Comparison of ENCODE assay signal across 11 mouse cellular contexts in genomic region chr3:110344846-110345245, GRCm38 (mm10).
DNase-seq lines count a peak whose midpoint lies in the region; ATAC-seq and TF ChIP-seq lines count a peak whose summit lies in the region.
"Had no signal": no experiment of that assay in that cellular context is flagged by ENCODE, and none has a peak within 500 bp of the region (broad histone marks: within the 10 kb centered on the region; RNA-seq: fewer than 3 reads in every experiment).

No protein-coding gene starts in this region.

- WGBS in midbrain, embryonic 11.5 days = 55% methylated on average over 4 of the region's 4 CpGs
- 58% methylated on average over 4 of the region's 4 CpGs for WGBS in midbrain, embryonic 13.5 days
- 11% methylated on average over 4 of the region's 4 CpGs for WGBS in cerebellum, adult 2 months
- 42% methylated on average over 4 of the region's 4 CpGs for WGBS in embryonic facial prominence, embryonic 14.5 days

- no peak overlapping the region for H3K27ac ChIP-seq in midbrain, embryonic 11.5 days (ENCODE audit: low read depth, low read length)
- no peak overlapping the region for H3K27ac ChIP-seq in midbrain, embryonic 13.5 days
- no peak overlapping the region for H3K27ac ChIP-seq in cerebellum, adult 2 months (ENCODE audit: insufficient read depth, low read length)
- no peak overlapping the region for H3K27ac ChIP-seq in embryonic facial prominence, embryonic 14.5 days (replicated peaks; ENCODE audit: low read depth, low read length)
- H3K27ac ChIP-seq: forebrain, embryonic 15.5 days; heart, embryonic 10.5 days; macrophage; neural tube, embryonic 13.5 days had no signal

- no peak for ATAC-seq in midbrain, embryonic 11.5 days (ENCODE audit: low FRiP score)
- ATAC-seq in midbrain, embryonic 13.5 days = no peak
- no peak for ATAC-seq in embryonic facial prominence, embryonic 14.5 days (ENCODE audit: low read depth)
- ATAC-seq: forebrain, embryonic 15.5 days had no signal

- H3K4me1 ChIP-seq in midbrain, embryonic 11.5 days (ENCODE audit: control insufficient read depth, insufficient read depth, low read length) = no peaks in the 10 kb centered on the region
- no peaks in the 10 kb centered on the region for H3K4me1 ChIP-seq in midbrain, embryonic 13.5 days (replicated peaks)
- peaks cover 4% of the 10 kb centered on the region; the same call in 1 of the 2 replicates for H3K4me1 ChIP-seq in cerebellum, adult 2 months (ENCODE audit: control insufficient read depth, insufficient read depth, low read length)
- H3K4me1 ChIP-seq in embryonic facial prominence, embryonic 14.5 days (ENCODE audit: control insufficient read depth, insufficient read depth, low read length) = no peaks in the 10 kb centered on the region
- H3K4me1 ChIP-seq: forebrain, embryonic 15.5 days; heart, embryonic 10.5 days; neural tube, embryonic 13.5 days had no signal

- H3K9me3 ChIP-seq in midbrain, embryonic 11.5 days (ENCODE audit: control insufficient read depth, low read length) = no peaks in the 10 kb centered on the region
- H3K9me3 ChIP-seq in midbrain, embryonic 13.5 days = no peaks in the 10 kb centered on the region
- H3K9me3 ChIP-seq in embryonic facial prominence, embryonic 14.5 days (ENCODE audit: control insufficient read depth, low read length) = no peaks in the 10 kb centered on the region
- H3K9me3 ChIP-seq: forebrain, embryonic 15.5 days; heart, embryonic 10.5 days; neural tube, embryonic 13.5 days had no signal

- H3K36me3 ChIP-seq in midbrain, embryonic 11.5 days (ENCODE audit: control insufficient read depth, insufficient read depth, low read length) = no peaks in the 10 kb centered on the region
- H3K36me3 ChIP-seq in midbrain, embryonic 13.5 days = no peaks in the 10 kb centered on the region
- no peaks in the 10 kb centered on the region for H3K36me3 ChIP-seq in embryonic facial prominence, embryonic 14.5 days (ENCODE audit: control insufficient read depth, insufficient read depth, low read length)
- H3K36me3 ChIP-seq: forebrain, embryonic 15.5 days; heart, embryonic 10.5 days; neural tube, embryonic 13.5 days had no signal

- no peak for TF ChIP-seq CTCF in cerebellum, adult 2 months (IDR thresholded peaks at IDR 0.05; ENCODE audit: borderline replicate concordance, insufficient read depth, low read depth, low read length)

- H3K4me2 ChIP-seq in midbrain, embryonic 11.5 days = no peak overlapping the region
- no peak overlapping the region for H3K4me2 ChIP-seq in midbrain, embryonic 13.5 days (replicated peaks)
- H3K4me2 ChIP-seq in embryonic facial prominence, embryonic 14.5 days (ENCODE audit: low read depth, low read length) = no peak overlapping the region
- H3K4me2 ChIP-seq: forebrain, embryonic 15.5 days; neural tube, embryonic 13.5 days had no signal

- no peaks in the 10 kb centered on the region for H3K27me3 ChIP-seq in midbrain, embryonic 11.5 days (ENCODE audit: control insufficient read depth, insufficient read depth, low read length)
- H3K27me3 ChIP-seq in midbrain, embryonic 13.5 days = no peaks in the 10 kb centered on the region
- no peaks in the 10 kb centered on the region for H3K27me3 ChIP-seq in cerebellum, adult 2 months (ENCODE audit: control insufficient read depth, insufficient read depth, low read length)
- no peaks in the 10 kb centered on the region for H3K27me3 ChIP-seq in embryonic facial prominence, embryonic 14.5 days (replicated peaks; ENCODE audit: control insufficient read depth, insufficient read depth, low read length)
- H3K27me3 ChIP-seq: forebrain, embryonic 15.5 days; neural tube, embryonic 13.5 days had no signal

- no peak overlapping the region for H3K9ac ChIP-seq in midbrain, embryonic 11.5 days (ENCODE audit: low read length)
- H3K9ac ChIP-seq in midbrain, embryonic 13.5 days (replicated peaks) = no peak overlapping the region
- no peak overlapping the region for H3K9ac ChIP-seq in embryonic facial prominence, embryonic 14.5 days (ENCODE audit: low read depth, low read length)
- H3K9ac ChIP-seq: forebrain, embryonic 15.5 days; neural tube, embryonic 13.5 days had no signal

- TF ChIP-seq POLR2A in cerebellum, adult 2 months (IDR thresholded peaks at IDR 0.05; ENCODE audit: borderline replicate concordance, insufficient read depth, low read length) = no peak

- H3K4me3 ChIP-seq in midbrain, embryonic 11.5 days (ENCODE audit: low read depth, low read length) = no peak overlapping the region
- H3K4me3 ChIP-seq in midbrain, embryonic 13.5 days (replicated peaks) = no peak overlapping the region
- no peak overlapping the region for H3K4me3 ChIP-seq in cerebellum, adult 2 months (replicated peaks; ENCODE audit: insufficient read depth, low read depth, low read length)
- no peak overlapping the region for H3K4me3 ChIP-seq in embryonic facial prominence, embryonic 14.5 days (ENCODE audit: low read depth, low read length)
- H3K4me3 ChIP-seq: forebrain, embryonic 15.5 days; heart, embryonic 10.5 days; neural tube, embryonic 13.5 days had no signal

- peak; percentile 86 for DNase-seq in midbrain, embryonic 11.5 days (ENCODE audit: low spot score, missing footprints)
- peak; percentile 32 to 53 for DNase-seq in cerebellum, adult 2 months
- peak; percentile 4 for DNase-seq in embryonic facial prominence, embryonic 14.5 days (ENCODE audit: low spot score)
- DNase-seq in testis, postnatal 14 days (ENCODE audit: low spot score) = peak; percentile 7
- no peak for DNase-seq in layer of hippocampus, postnatal 14 days (ENCODE audit: low spot score in 2 of 2)
- DNase-seq in thymus, postnatal 4 days = no peak

Comparison
In these comparisons a context has a peak if more than half of its experiments do, and no peak if none do; other contexts are left out.
1. DNase-seq: peak in midbrain, embryonic 11.5 days (single experiment), cerebellum, adult 2 months (2 of 2), embryonic facial prominence, embryonic 14.5 days (single experiment) and testis, postnatal 14 days (single experiment); none in layer of hippocampus, postnatal 14 days (0 of 2) and thymus, postnatal 4 days (single experiment).